ENCODE assay signal across 9 mouse cellular contexts in the genomic region with DNA sequence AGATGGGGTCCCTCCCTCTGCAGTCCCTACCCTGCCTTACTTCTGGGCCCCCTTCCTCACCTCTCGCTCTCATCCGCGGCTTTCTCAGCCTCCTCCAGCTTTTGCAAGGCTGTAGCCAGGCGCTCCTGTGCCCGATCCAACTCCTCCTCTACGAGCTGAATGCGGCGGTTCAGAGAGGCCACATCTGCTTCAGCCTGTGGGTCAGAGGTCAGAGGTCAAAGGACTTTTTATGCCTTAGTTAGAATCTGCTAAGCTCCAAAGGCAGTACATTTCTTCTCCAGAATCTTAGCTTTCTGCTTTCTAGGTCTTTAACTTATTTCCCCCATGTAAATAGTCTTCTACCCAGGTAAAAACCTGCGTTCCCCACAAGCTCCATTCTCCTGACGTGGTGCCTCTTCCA. TPM values are rescaled to one million over a fixed set of nuclear protein-coding genes. Genes with fewer than 3 reads are reported as not detected.
DNase-seq lines count a peak whose midpoint lies in the region; ATAC-seq and TF ChIP-seq lines count a peak whose summit lies in the region.
"Had no signal": no experiment of that assay in that cellular context is flagged by ENCODE, and none has a peak within 500 bp of the region (broad histone marks: within the 10 kb centered on the region; RNA-seq: fewer than 3 reads in every experiment).

No protein-coding gene starts in this region.

- intact Hi-C loops in left cerebral cortex, adult 2 months (cut with DNase I): no loop called here
- intact Hi-C loops in left cerebral cortex, postnatal 25 days (cut with DNase I): no loop called here

- no peak for DNase-seq in left cerebral cortex, adult 2 months (ENCODE audit: extremely low spot score in 1 of 2, low spot score in 2 of 2)
- no peak for DNase-seq in left cerebral cortex, postnatal 25 days (ENCODE audit: low spot score in 2 of 2)
- no peak for DNase-seq in limb, embryonic 14.5 days (ENCODE audit: low spot score)
- DNase-seq in right cerebral cortex, postnatal 10 days (ENCODE audit: low spot score in 2 of 2): no peak
- no peak for DNase-seq in right cerebral cortex, postnatal 4 days
- DNase-seq in cerebellum, postnatal 36 days: no peak

- TF ChIP-seq POLR2A in limb, embryonic 14.5 days (IDR thresholded peaks at IDR 0.05; ENCODE audit: borderline replicate concordance, extremely low read depth, insufficient read depth, insufficient read length): no peak
- TF ChIP-seq POLR2A in small intestine, adult 2 months (IDR thresholded peaks at IDR 0.05; ENCODE audit: low read depth, low read length): no peak

- WGBS in forebrain, embryonic 13.5 days: 12% methylated on average over 10 of the region's 10 CpGs
- 19% methylated on average over 10 of the region's 10 CpGs for WGBS in limb, embryonic 14.5 days
- 32% methylated on average over 10 of the region's 10 CpGs for WGBS in small intestine, adult 2 months

- peak overlapping the region; percentile 9; the same call in 1 of the 2 replicates for H3K4me3 ChIP-seq in left cerebral cortex, adult 2 months
- H3K4me3 ChIP-seq in forebrain, embryonic 13.5 days: no peak overlapping the region
- peak overlapping the region; percentile 23 for H3K4me3 ChIP-seq in limb, embryonic 14.5 days (replicated peaks; ENCODE audit: low read length)
- peak overlapping the region; percentile 42 for H3K4me3 ChIP-seq in small intestine, adult 2 months (ENCODE audit: low read depth, low read length)

- no peak overlapping the region for H3K9ac ChIP-seq in forebrain, embryonic 13.5 days
- no peak overlapping the region for H3K9ac ChIP-seq in limb, embryonic 14.5 days (ENCODE audit: low read depth, low read length, severe bottlenecking)

- H3K27ac ChIP-seq in left cerebral cortex, adult 2 months: no peak overlapping the region
- H3K27ac ChIP-seq in forebrain, embryonic 13.5 days: no peak overlapping the region
- no peak overlapping the region for H3K27ac ChIP-seq in limb, embryonic 14.5 days (replicated peaks; ENCODE audit: low read depth, low read length)
- H3K27ac ChIP-seq in small intestine, adult 2 months (ENCODE audit: insufficient read depth, low read depth, low read length): no peak overlapping the region

- no peak for ATAC-seq in forebrain, embryonic 13.5 days
- ATAC-seq in limb, embryonic 14.5 days (ENCODE audit: low FRiP score, low read depth): no peak

- no peaks in the 10 kb centered on the region for H3K36me3 ChIP-seq in forebrain, embryonic 13.5 days (ENCODE audit: poor library complexity, severe bottlenecking)
- peaks cover 26% of the 10 kb centered on the region for H3K36me3 ChIP-seq in limb, embryonic 14.5 days (ENCODE audit: control insufficient read depth, insufficient read depth, low read length)
- peaks cover 2% of the 10 kb centered on the region; the same call in 1 of the 2 replicates for H3K36me3 ChIP-seq in small intestine, adult 2 months (ENCODE audit: control insufficient read depth, insufficient read depth, low read length)

- no peaks in the 10 kb centered on the region for H3K9me3 ChIP-seq in forebrain, embryonic 13.5 days (replicated peaks)
- no peaks in the 10 kb centered on the region for H3K9me3 ChIP-seq in limb, embryonic 14.5 days (ENCODE audit: control insufficient read depth, low read length)

- TF ChIP-seq CTCF in left cerebral cortex, adult 2 months (IDR thresholded peaks at IDR 0.05): no peak
- no peak for TF ChIP-seq CTCF in small intestine, adult 2 months (IDR thresholded peaks at IDR 0.05; ENCODE audit: extremely low read depth, insufficient read length, insufficient replicate concordance, low read depth, low read length)

- H3K4me2 ChIP-seq in forebrain, embryonic 13.5 days: peak overlapping the region; percentile 42
- peak overlapping the region; percentile 40; the same call in 1 of the 2 replicates for H3K4me2 ChIP-seq in limb, embryonic 14.5 days (replicated peaks; ENCODE audit: low read depth, low read length, severe bottlenecking)

- peaks cover 51% of the 10 kb centered on the region for H3K27me3 ChIP-seq in forebrain, embryonic 13.5 days
- H3K27me3 ChIP-seq in limb, embryonic 14.5 days (ENCODE audit: control insufficient read depth, insufficient read depth, low read length): peaks cover 5% of the 10 kb centered on the region; the same call in 1 of the 2 replicates
- peaks cover 9% of the 10 kb centered on the region for H3K27me3 ChIP-seq in small intestine, adult 2 months (ENCODE audit: control insufficient read depth, insufficient read depth, low read length)

- H3K4me1 ChIP-seq in forebrain, embryonic 13.5 days: peaks cover 27% of the 10 kb centered on the region
- H3K4me1 ChIP-seq in limb, embryonic 14.5 days (ENCODE audit: control insufficient read depth, insufficient read depth, low read length): peaks cover 15% of the 10 kb centered on the region
- H3K4me1 ChIP-seq in small intestine, adult 2 months (ENCODE audit: control insufficient read depth, insufficient read depth, insufficient read length, low read length): peaks cover 29% of the 10 kb centered on the region

RNA-seq across cellular contexts. Expression of a gene that starts 4.0 kb away (rescaled TPM):
- 1 to 10 TPM; 7.0 to 8.8 TPM for total RNA-seq in left cerebral cortex, adult 2 months (2021)
- total RNA-seq in left cerebral cortex, postnatal 25 days (2021): 1 to 10 TPM; 8.0 to 8.1 TPM
- 11.4 and 12.2 TPM in 2 replicates for polyA plus RNA-seq in forebrain, embryonic 13.5 days (2015; fragmentation: Nextera tagmentation; extraction: Ambion mirVana)
- 206 and 361 TPM in 2 replicates for polyA plus RNA-seq in limb, embryonic 14.5 days (2012; rRNA removed)
- polyA plus RNA-seq in limb, embryonic 14.5 days (2014; fragmentation: Nextera tagmentation; extraction: Ambion mirVana): 382 and 495 TPM in 2 replicates
- polyA plus RNA-seq in small intestine, adult 2 months (2012; rRNA removed): 31.6 and 37.0 TPM in 2 replicates

RNA-seq across cellular contexts. Expression of a gene that starts 12.8 kb away (rescaled TPM):
- total RNA-seq in left cerebral cortex, adult 2 months (2021): not detected
- 1 to 10 TPM in 1 of 2 experiments, not detected in 1; 1.0 TPM for total RNA-seq in left cerebral cortex, postnatal 25 days (2021)
- 0.40 and 0.80 TPM in 2 replicates for polyA plus RNA-seq in forebrain, embryonic 13.5 days (2015; fragmentation: Nextera tagmentation; extraction: Ambion mirVana)
- 4.9 TPM in 2 replicates for polyA plus RNA-seq in limb, embryonic 14.5 days (2012; rRNA removed)
- 1.0 and 1.2 TPM in 2 replicates for polyA plus RNA-seq in limb, embryonic 14.5 days (2014; fragmentation: Nextera tagmentation; extraction: Ambion mirVana)
- polyA plus RNA-seq in small intestine, adult 2 months (2012; rRNA removed): 36.6 and 47.7 TPM in 2 replicates

RNA-seq across cellular contexts. Expression of a gene that starts 20.1 kb away (rescaled TPM):
- 1 to 10 TPM in 1 of 2 experiments, under 1 TPM in 1; 0.41 to 1.7 TPM for total RNA-seq in left cerebral cortex, adult 2 months (2021)
- under 1 TPM; 0.37 to 0.96 TPM for total RNA-seq in left cerebral cortex, postnatal 25 days (2021)
- 38.2 and 40.3 TPM in 2 replicates for polyA plus RNA-seq in forebrain, embryonic 13.5 days (2015; fragmentation: Nextera tagmentation; extraction: Ambion mirVana)
- 84.9 and 108 TPM in 2 replicates for polyA plus RNA-seq in limb, embryonic 14.5 days (2012; rRNA removed)
- polyA plus RNA-seq in limb, embryonic 14.5 days (2014; fragmentation: Nextera tagmentation; extraction: Ambion mirVana): 25.2 and 27.6 TPM in 2 replicates
- polyA plus RNA-seq in small intestine, adult 2 months (2012; rRNA removed): 21.6 and 38.3 TPM in 2 replicates

RNA-seq across cellular contexts. Expression of a gene that starts 26.9 kb away (rescaled TPM):
- total RNA-seq in left cerebral cortex, adult 2 months (2021): 10 to 100 TPM; 28.1 to 31.8 TPM
- 10 to 100 TPM; 22.3 to 25.4 TPM for total RNA-seq in left cerebral cortex, postnatal 25 days (2021)
- 51.1 and 52.0 TPM in 2 replicates for polyA plus RNA-seq in forebrain, embryonic 13.5 days (2015; fragmentation: Nextera tagmentation; extraction: Ambion mirVana)
- 118 and 175 TPM in 2 replicates for polyA plus RNA-seq in limb, embryonic 14.5 days (2012; rRNA removed)
- polyA plus RNA-seq in limb, embryonic 14.5 days (2014; fragmentation: Nextera tagmentation; extraction: Ambion mirVana): 78.8 and 92.8 TPM in 2 replicates
- 365 and 503 TPM in 2 replicates for polyA plus RNA-seq in small intestine, adult 2 months (2012; rRNA removed)

RNA-seq across cellular contexts. Expression of a gene that starts 36.0 kb away (rescaled TPM):
- total RNA-seq in left cerebral cortex, adult 2 months (2021): not detected
- total RNA-seq in left cerebral cortex, postnatal 25 days (2021): not detected
- not detected in 2 replicates for polyA plus RNA-seq in forebrain, embryonic 13.5 days (2015; fragmentation: Nextera tagmentation; extraction: Ambion mirVana)
- not detected in 2 replicates for polyA plus RNA-seq in limb, embryonic 14.5 days (2012; rRNA removed)
- not detected in 2 replicates for polyA plus RNA-seq in limb, embryonic 14.5 days (2014; fragmentation: Nextera tagmentation; extraction: Ambion mirVana)
- 0.96 and 1.9 TPM in 2 replicates for polyA plus RNA-seq in small intestine, adult 2 months (2012; rRNA removed)
- total RNA-seq: left cerebral cortex, postnatal 14 days had no signal
